Mouse (Mus musculus) heart, adult 2 months (tissue): ENCODE data around the gene Gm49711. TPM values are rescaled to one million over a fixed set of nuclear protein-coding genes. Genes with fewer than 3 reads are reported as not detected.

ENCODE experiments used
- DNase-seq, 2 experiments: peaks; one replicate each; pipeline ENCODE4 v3.0.0; 2021
- H3K27ac ChIP-seq: fragments of 200-600 bp; 2 replicates; pipeline ENCODE4 v1.8.1; 2022
- H3K27me3 ChIP-seq: fragments of 200-500 bp; 2 replicates; pipeline ENCODE4 v1.6.1; 2012; ENCODE audit warnings: mild to moderate bottlenecking, low read length, inconsistent platforms, mixed read lengths; ENCODE audit not compliant: control insufficient read depth, insufficient read depth
- H3K36me3 ChIP-seq: fragments of 200-500 bp; 2 replicates; pipeline ENCODE4 v1.6.1; 2012; ENCODE audit warnings: low read length, inconsistent platforms; ENCODE audit not compliant: control insufficient read depth, insufficient read depth
- H3K4me1 ChIP-seq: fragments of 200-500 bp; 2 replicates; pipeline ENCODE4 v1.6.1; 2011; ENCODE audit warnings: low read length; ENCODE audit not compliant: control insufficient read depth, insufficient read depth
- H3K4me3 ChIP-seq: fragments of 200-600 bp; 2 replicates; pipeline ENCODE4 v1.8.1; 2022
- H3K79me2 ChIP-seq: fragments of 200-500 bp; replicated peaks from 2 replicates; pipeline ENCODE4 v1.6.1; 2012; ENCODE audit warnings: mild to moderate bottlenecking, inconsistent platforms, low read length, moderate library complexity, mixed read lengths; ENCODE audit not compliant: control insufficient read depth, insufficient read depth
- H3K9ac ChIP-seq: fragments of 200-500 bp; 2 replicates; pipeline ENCODE4 v1.6.1; 2012; ENCODE audit warnings: low read depth, mild to moderate bottlenecking, control low read depth, inconsistent platforms, low read length, mixed read lengths
- CTCF ChIP-seq: fragments of 200-600 bp; IDR thresholded peaks from 2 replicates; pipeline ENCODE4 v1.8.1; 2022; ENCODE audit warnings: antibody characterized with exemption, mild to moderate bottlenecking, moderate library complexity
- EP300 ChIP-seq: fragments of 200-500 bp; IDR thresholded peaks from 2 replicates; pipeline ENCODE4 v1.6.1; 2011; ENCODE audit warnings: low read depth, low read length, control low read depth; ENCODE audit not compliant: insufficient read depth
- POLR2A ChIP-seq: fragments of 200-500 bp; IDR thresholded peaks from 2 replicates; pipeline ENCODE4 v1.6.1; 2011; ENCODE audit warnings: mild to moderate bottlenecking, low read depth, low read length, control low read depth; ENCODE audit not compliant: insufficient read depth
- WGBS: fragments of 180-500 bp; shearing (Covaris S2); methylation state at CpG from one replicate; pipeline ENCODE4 v1.1.7; 2018; 5-methylcytosine and 5-hydroxymethylcytosine counted together
- intact Hi-C: fragments of 180-260 bp; cut with DNase I; formaldehyde crosslinking; loops from one replicate; pipeline ENCODE4 v1.15.1; 2025
- polyA plus RNA-seq: library from polyadenylated mRNA; depleted of rRNA; stranded (reverse); fragments of >200 nt; gene quantifications from 2 replicates; pipeline ENCODE4 v1.2.3, GENCODE M21; 2012
- total RNA-seq, 2 experiments: library from RNA; stranded (reverse); gene quantifications; 2 replicates each; pipeline ENCODE4 v1.2.3; 2021

The Gm49711 gene
- total and polyA plus RNA-seq, 3 experiments: not detected

DNA sequence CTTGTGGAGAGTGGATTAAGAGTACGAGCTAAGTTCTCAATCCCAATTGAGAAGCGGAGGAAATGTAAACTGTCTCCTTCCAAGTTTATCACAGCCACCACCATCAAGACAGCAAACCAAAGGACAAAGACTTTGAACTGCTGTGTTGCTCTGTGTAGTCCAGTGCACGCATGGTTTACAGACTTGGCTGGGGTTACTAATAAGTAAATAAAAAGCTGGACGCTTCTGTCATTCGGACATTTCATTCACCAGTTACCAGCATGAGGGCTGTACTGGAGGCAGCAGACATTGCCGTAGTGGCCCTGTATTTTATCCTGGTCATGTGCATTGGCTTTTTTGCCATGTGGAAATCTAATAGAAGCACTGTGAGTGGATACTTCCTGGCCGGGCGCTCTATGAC, 18.7 kb downstream of the Gm49711 start:
- H3K27me3 ChIP-seq: no peaks in the 10 kb centered on the region
- H3K9ac ChIP-seq: no peak overlapping the region
- intact Hi-C loops: no loop called here
- H3K27ac ChIP-seq: no peak overlapping the region
- no peak overlapping the region for H3K4me3 ChIP-seq
- H3K36me3 ChIP-seq: peaks cover 4% of the 10 kb centered on the region; the same call in 1 of the 2 replicates
- no peak for DNase-seq
- TF ChIP-seq CTCF (no peak), EP300 (no peak)
- 95% methylated on average over 8 of the region's 8 CpGs for WGBS
- no peaks in the 10 kb centered on the region; the same call in 1 of the 2 replicates for H3K79me2 ChIP-seq
- no peaks in the 10 kb centered on the region; the same call in 1 of the 2 replicates for H3K4me1 ChIP-seq

DNA sequence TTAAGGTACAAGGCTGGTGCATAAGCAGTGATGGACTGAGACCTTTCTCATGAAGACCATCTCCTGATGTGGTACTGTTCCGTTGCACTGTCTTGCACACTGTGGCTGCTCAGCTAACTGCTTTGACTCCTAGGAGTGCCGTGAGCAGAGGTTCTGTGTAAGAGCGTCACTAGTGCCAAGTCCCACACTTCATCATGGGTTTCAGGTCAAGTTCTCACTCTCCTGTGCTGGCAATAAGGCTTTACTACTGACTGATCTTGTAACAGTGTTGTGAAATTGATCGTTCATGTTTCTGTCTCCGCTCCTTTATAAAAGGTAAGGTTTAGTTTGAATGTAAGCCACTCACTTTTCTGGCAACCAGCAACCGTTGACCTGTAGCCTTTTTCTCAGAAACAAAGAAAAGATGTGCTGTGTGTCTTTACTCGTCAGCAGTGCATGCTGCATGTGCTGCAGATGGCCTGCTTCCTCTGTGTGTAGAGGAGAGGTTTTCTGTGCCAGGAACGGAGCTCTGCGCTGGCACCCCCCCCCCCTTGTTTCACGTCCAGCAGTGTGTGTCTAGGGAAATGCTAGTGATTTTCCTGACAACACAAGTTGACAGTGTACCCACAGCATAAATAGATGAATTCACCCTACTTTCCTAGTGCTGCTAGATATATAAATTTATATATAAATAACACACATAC, 25.8 kb downstream of the Gm49711 start:
- intact Hi-C loops: no loop called here
- 84% methylated on average over 10 of the region's 10 CpGs for WGBS
- H3K4me3 ChIP-seq: no peak overlapping the region
- no peak for DNase-seq
- no peak overlapping the region for H3K27ac ChIP-seq
- no peak overlapping the region for H3K9ac ChIP-seq
- H3K27me3 ChIP-seq: no peaks in the 10 kb centered on the region
- peaks cover 2% of the 10 kb centered on the region for H3K79me2 ChIP-seq
- H3K4me1 ChIP-seq: peaks cover 2% of the 10 kb centered on the region
- H3K36me3 ChIP-seq: peaks cover 4% of the 10 kb centered on the region; the same call in 1 of the 2 replicates
- TF ChIP-seq POLR2A (no peak), EP300 (no peak), CTCF (no peak)

DNA sequence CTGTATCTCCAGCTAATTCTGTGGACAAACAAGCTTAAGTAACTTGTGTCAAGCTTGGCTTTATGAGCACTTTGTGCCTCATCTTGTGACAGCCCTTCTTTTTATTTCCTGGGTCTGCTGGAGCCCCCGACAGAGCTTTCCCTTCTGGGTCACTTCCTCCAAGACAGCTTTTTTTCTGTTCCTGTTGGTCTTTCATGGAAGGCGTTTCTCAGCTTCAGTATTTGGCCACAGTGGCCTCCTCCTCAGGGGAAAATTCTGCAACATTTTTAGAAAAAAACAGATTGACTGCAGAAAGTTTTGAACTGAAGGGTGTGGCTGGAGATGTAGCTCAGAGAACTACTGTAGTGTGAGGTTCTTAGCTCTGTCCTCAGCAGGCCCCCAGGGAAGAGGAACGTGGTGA, 31.1 kb downstream of the Gm49711 start:
- Histone ChIP-seq H3K4me1 (peaks cover 2% of the 10 kb centered on the region), H3K4me3 (no peak overlapping the region), H3K36me3 (no peaks in the 10 kb centered on the region), H3K27me3 (no peaks in the 10 kb centered on the region), H3K79me2 (no peaks in the 10 kb centered on the region), H3K9ac (no peak overlapping the region), H3K27ac (no peak overlapping the region)
- intact Hi-C loops: no loop called here
- TF ChIP-seq POLR2A (no peak), CTCF (no peak), EP300 (no peak)
- WGBS: 38% methylated on average over 3 of the region's 3 CpGs
- no peak for DNase-seq

DNA sequence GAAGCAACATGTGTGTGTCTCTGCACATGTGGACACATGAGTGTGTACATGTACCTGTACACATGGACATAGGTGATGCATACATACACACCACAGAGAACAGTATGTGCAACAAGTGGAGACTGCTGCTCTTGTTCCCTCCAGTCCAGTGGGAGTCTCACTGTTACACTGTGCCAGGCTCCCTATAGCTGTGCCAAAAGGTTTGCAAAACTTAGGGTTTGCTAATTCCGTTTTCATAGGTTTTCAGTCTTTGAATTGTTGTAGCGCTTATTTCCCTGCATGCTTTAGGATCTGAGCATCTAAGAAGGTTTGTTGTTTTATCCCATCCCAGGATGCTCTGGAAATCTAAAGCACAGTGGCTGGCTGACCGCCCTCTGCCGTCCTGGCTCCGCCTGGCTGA, 33.8 kb downstream of the Gm49711 start:
- intact Hi-C loops: no loop called here
- 72% methylated on average over 5 of the region's 5 CpGs for WGBS

DNA sequence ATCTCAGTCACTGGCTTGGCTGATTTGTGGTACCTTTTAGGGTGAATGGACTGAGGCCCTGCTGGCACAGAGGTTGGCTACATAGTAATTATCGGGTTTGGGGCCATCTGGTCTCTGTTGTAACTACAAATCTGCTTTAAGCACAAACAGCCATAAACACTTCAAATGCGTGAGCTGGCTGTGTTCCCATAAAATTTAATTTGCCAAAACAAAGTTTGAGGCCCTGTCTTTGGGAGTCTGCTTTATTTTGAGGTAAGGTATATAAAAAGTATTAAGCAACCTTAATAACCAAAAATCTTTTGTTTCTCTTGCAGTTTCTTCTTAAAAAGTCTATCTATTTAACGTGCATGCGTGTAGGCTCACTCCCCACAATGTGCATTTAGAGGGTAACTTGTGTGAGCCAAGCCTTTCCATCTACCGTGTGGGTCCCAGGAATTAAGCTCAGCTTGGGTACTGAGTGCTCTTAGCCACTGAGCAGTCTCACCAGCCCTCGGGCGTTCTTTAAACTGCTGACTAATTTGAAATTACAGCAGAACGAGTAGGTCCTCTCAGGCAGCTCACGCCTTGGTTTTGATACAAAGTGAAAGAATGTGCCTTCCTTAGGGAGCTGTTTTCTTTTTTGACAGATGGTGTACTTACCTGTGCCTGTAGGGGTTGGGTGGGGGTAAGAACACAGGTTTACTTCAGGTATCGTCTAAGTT, 40.4 kb downstream of the Gm49711 start:
- Histone ChIP-seq H3K79me2 (no peaks in the 10 kb centered on the region), H3K27me3 (no peaks in the 10 kb centered on the region), H3K4me3 (no peak overlapping the region), H3K36me3 (no peaks in the 10 kb centered on the region), H3K27ac (no peak overlapping the region), H3K9ac (no peak overlapping the region), H3K4me1 (peaks cover 2% of the 10 kb centered on the region)
- no peak for DNase-seq
- WGBS: 92% methylated on average over 10 of the region's 10 CpGs
- TF ChIP-seq POLR2A: no peak
- intact Hi-C loops: no loop called here

More for the DNA sequence above, 33.8 kb downstream of the Gm49711 start:
- DNase-seq: no peak
- Histone ChIP-seq H3K4me3 (no peak overlapping the region), H3K27me3 (no peaks in the 10 kb centered on the region), H3K9ac (no peak overlapping the region), H3K27ac (no peak overlapping the region), H3K79me2 (no peaks in the 10 kb centered on the region), H3K4me1 (peaks cover 2% of the 10 kb centered on the region), H3K36me3 (no peaks in the 10 kb centered on the region)
- TF ChIP-seq EP300: no peak
- TF ChIP-seq POLR2A: no peak
- TF ChIP-seq CTCF: no peak

DNA sequence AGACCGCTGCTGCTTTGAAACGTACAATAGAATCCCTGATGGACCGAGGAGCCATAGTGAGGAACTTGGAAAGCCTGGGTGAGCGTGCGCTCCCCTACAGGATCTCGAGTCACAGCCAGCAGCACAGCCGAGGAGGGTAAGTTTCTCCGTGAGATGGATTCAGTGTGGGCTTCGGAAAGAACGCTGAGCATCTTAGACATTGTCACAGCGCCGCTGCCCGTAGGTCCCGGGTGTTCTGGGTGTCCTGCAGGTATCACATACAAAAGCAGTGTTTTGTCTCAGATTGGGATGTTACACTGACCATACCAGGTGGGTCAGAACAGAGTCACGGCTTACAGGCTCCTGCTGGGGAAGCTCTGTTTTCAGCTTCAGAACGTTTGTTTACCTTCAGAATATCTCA, 41.5 kb downstream of the Gm49711 start:
- H3K4me3 ChIP-seq: no peak overlapping the region
- no peaks in the 10 kb centered on the region for H3K27me3 ChIP-seq
- H3K36me3 ChIP-seq: no peaks in the 10 kb centered on the region
- intact Hi-C loops: no loop called here
- H3K27ac ChIP-seq: no peak overlapping the region
- no peak overlapping the region for H3K9ac ChIP-seq
- no peak for DNase-seq
- WGBS: 91% methylated on average over 16 of the region's 16 CpGs
- H3K79me2 ChIP-seq: no peaks in the 10 kb centered on the region
- peaks cover 3% of the 10 kb centered on the region for H3K4me1 ChIP-seq
- TF ChIP-seq CTCF (no peak), POLR2A (no peak)
